Mouse (Mus musculus) cerebellum, adult 2 months (tissue): Measurements from ENCODE around the gene St6galnac3.

ENCODE experiments used
- CTCF ChIP-seq: fragments of 200-500 bp; IDR thresholded peaks from 2 replicates; pipeline ENCODE4 v1.5.1; 2011; ENCODE audit warnings: low read depth, mild to moderate bottlenecking, control low read depth, low read length, moderate library complexity, borderline replicate concordance; ENCODE audit not compliant: insufficient read depth
- POLR2A ChIP-seq: fragments of 200-500 bp; IDR thresholded peaks from 2 replicates; pipeline ENCODE4 v1.6.1; 2011; ENCODE audit warnings: low read length, control low read depth, borderline replicate concordance; ENCODE audit not compliant: insufficient read depth

- TF ChIP-seq CTCF (no peak), POLR2A (no peak)
These were observed 457.6 kb downstream of the St6galnac3 start for GRCm38 (mm10) chr3:153267397-153267796.
